Mouse (Mus musculus): ENCODE results near the gene Nsmf.

Gene Nsmf

GRCm38 (mm10) chr2:25054221-25055067, at the start of gene Nsmf:
Nsmf (plus strand) TSS chr2:25054355.
- DNase-seq = peak; percentile 88

GRCm38 (mm10) chr2:25006767-25007166, 47.4 kb upstream of the Nsmf start:
- DNase-seq = no peak

- no peak for DNase-seq
These were observed 45.9 kb upstream of the Nsmf start for GRCm38 (mm10) chr2:25008250-25008649.

- DNase-seq = no peak
These were observed 31.5 kb upstream of the Nsmf start for GRCm38 (mm10) chr2:25022678-25023077.

- no peak for DNase-seq
These were observed 29.0 kb upstream of the Nsmf start for GRCm38 (mm10) chr2:25025109-25025508.

- DNase-seq = no peak
These were observed 19.2 kb upstream of the Nsmf start for GRCm38 (mm10) chr2:25034994-25035393.

GRCm38 (mm10) chr2:25040089-25040488, 14.1 kb upstream of the Nsmf start:
- DNase-seq = no peak

- no peak for DNase-seq
These were observed 3.2 kb upstream of the Nsmf start for GRCm38 (mm10) chr2:25050921-25051320.

- DNase-seq = no peak
These were observed 2.7 kb upstream of the Nsmf start for GRCm38 (mm10) chr2:25051450-25051849.

- no peak for DNase-seq
These were observed 1.1 kb upstream of the Nsmf start for GRCm38 (mm10) chr2:25053101-25053500.

- DNase-seq = peak; percentile 80
These were observed 882 bp downstream of the Nsmf start for GRCm38 (mm10) chr2:25055068-25055405.

- DNase-seq = no peak
These were observed 1.4 kb downstream of the Nsmf start for GRCm38 (mm10) chr2:25055409-25056155.

GRCm38 (mm10) chr2:25058926-25059325, 4.8 kb downstream of the Nsmf start:
- DNase-seq = no peak

GRCm38 (mm10) chr2:25063523-25063922, 9.4 kb downstream of the Nsmf start:
- DNase-seq = no peak

- no peak for DNase-seq
These were observed 10.1 kb downstream of the Nsmf start for GRCm38 (mm10) chr2:25064285-25064684.

GRCm38 (mm10) chr2:25065537-25065936, 11.4 kb downstream of the Nsmf start:
- DNase-seq = no peak

GRCm38 (mm10) chr2:25066552-25066951, 12.4 kb downstream of the Nsmf start:
- DNase-seq = no peak

- no peak for DNase-seq
These were observed 15.4 kb downstream of the Nsmf start for GRCm38 (mm10) chr2:25069537-25069936.

- no peak for DNase-seq
These were observed 18.2 kb downstream of the Nsmf start for GRCm38 (mm10) chr2:25072398-25072797.

GRCm38 (mm10) chr2:25075506-25075905, 21.4 kb downstream of the Nsmf start:
- no peak for DNase-seq

GRCm38 (mm10) chr2:25078967-25079366, 24.8 kb downstream of the Nsmf start:
- no peak for DNase-seq

GRCm38 (mm10) chr2:25080076-25080475, 25.9 kb downstream of the Nsmf start, which contains the start of gene Entpd8:
Entpd8 (plus strand) TSS chr2:25080304.
- DNase-seq = no peak

GRCm38 (mm10) chr2:25083697-25084096, 29.5 kb downstream of the Nsmf start:
- no peak for DNase-seq

- DNase-seq = no peak
These were observed 31.4 kb downstream of the Nsmf start for GRCm38 (mm10) chr2:25085571-25085970.

Data from right cerebral cortex, postnatal 4 days (tissue).